Mouse (Mus musculus) MEL (cell line): Measurements from ENCODE around the gene Emx2.

ENCODE experiments used
- BHLHE40 ChIP-seq: IDR thresholded peaks from 2 replicates; pipeline ENCODE4 v1.6.1; 2012; ENCODE audit warnings: low read depth, mild to moderate bottlenecking, inconsistent platforms, low read length, improper control_type of control experiment, borderline replicate concordance
- CTCF ChIP-seq, 3 experiments: IDR thresholded peaks in 2 of 3; conservative IDR thresholded peaks in 1 of 3; 2 replicates each; pipeline ENCODE4 v1.5.1; 2011 to 2012; ENCODE audit warnings: low read length in 3 of 3, low read depth in 2 of 3, mild to moderate bottlenecking in 2 of 3, improper control_type of control experiment in 1 of 3, inconsistent platforms in 1 of 3, mixed read lengths in 1 of 3, moderate library complexity in 1 of 3; ENCODE audit not compliant: control insufficient read depth in 1 of 3, insufficient read depth in 1 of 3, poor library complexity in 1 of 3, severe bottlenecking in 1 of 3
- ETS1 ChIP-seq: IDR thresholded peaks from 2 replicates; pipeline ENCODE4 v1.6.1; 2012; ENCODE audit warnings: low read depth, mild to moderate bottlenecking, inconsistent platforms, low read length, improper control_type of control experiment, moderate library complexity
- GATA1 ChIP-seq: IDR thresholded peaks from 2 replicates; pipeline ENCODE4 v1.6.1; 2011; ENCODE audit warnings: low read depth, low read length, improper control_type of control experiment
- MAFK ChIP-seq: IDR thresholded peaks from 2 replicates; pipeline ENCODE4 v1.6.1; 2011; ENCODE audit warnings: low read depth, mild to moderate bottlenecking, low read length, improper control_type of control experiment, borderline replicate concordance
- MYC ChIP-seq: IDR thresholded peaks from 2 replicates; pipeline ENCODE4 v1.6.1; 2011; ENCODE audit warnings: low read depth, mild to moderate bottlenecking, low read length, improper control_type of control experiment, moderate library complexity
- POLR2A ChIP-seq, 2 experiments: IDR thresholded peaks; 2 replicates each; pipeline ENCODE4 v1.6.1; 2011 to 2012; ENCODE audit warnings: low read length in 2 of 2, mild to moderate bottlenecking in 2 of 2, control low read depth in 1 of 2, improper control_type of control experiment in 1 of 2, low read depth in 1 of 2, moderate library complexity in 1 of 2; ENCODE audit not compliant: control insufficient read depth in 1 of 2, insufficient read depth in 1 of 2, poor library complexity in 1 of 2
- POLR2AphosphoS5 ChIP-seq: IDR thresholded peaks from 2 replicates; pipeline ENCODE4 v1.6.1; 2012; ENCODE audit warnings: low read depth, borderline replicate concordance, mild to moderate bottlenecking, inconsistent platforms, low read length, moderate library complexity, mixed read lengths
- SMC3 ChIP-seq: IDR thresholded peaks from 2 replicates; pipeline ENCODE4 v1.6.1; 2011; ENCODE audit warnings: low read depth, low read length, improper control_type of control experiment
- TAL1 ChIP-seq: IDR thresholded peaks from 2 replicates; pipeline ENCODE4 v1.6.1; 2012; ENCODE audit warnings: mild to moderate bottlenecking, inconsistent platforms, low read length, moderate library complexity, mixed read lengths
- UBTF ChIP-seq: IDR thresholded peaks from 2 replicates; pipeline ENCODE4 v1.6.1; 2012; ENCODE audit warnings: low read depth, mild to moderate bottlenecking, inconsistent platforms, low read length, improper control_type of control experiment, moderate library complexity, borderline replicate concordance; ENCODE audit not compliant: insufficient read depth
- USF1 ChIP-seq: IDR thresholded peaks from 2 replicates; pipeline ENCODE4 v1.6.1; 2014; ENCODE audit warnings: low read depth, mild to moderate bottlenecking, inconsistent platforms, low read length, improper control_type of control experiment, moderate library complexity
- USF2 ChIP-seq, 2 experiments: IDR thresholded peaks; 2 replicates each; pipeline ENCODE4 v1.6.1; 2011 to 2012; ENCODE audit warnings: improper control_type of control experiment in 2 of 2, low read length in 2 of 2, borderline replicate concordance in 1 of 2, inconsistent platforms in 1 of 2, low read depth in 1 of 2, mild to moderate bottlenecking in 1 of 2; ENCODE audit not compliant: insufficient read depth in 1 of 2
- ZKSCAN1 ChIP-seq: IDR thresholded peaks from 2 replicates; pipeline ENCODE4 v1.6.1; 2012; ENCODE audit warnings: low read depth, mild to moderate bottlenecking, inconsistent platforms, low read length, improper control_type of control experiment, moderate library complexity

DNA sequence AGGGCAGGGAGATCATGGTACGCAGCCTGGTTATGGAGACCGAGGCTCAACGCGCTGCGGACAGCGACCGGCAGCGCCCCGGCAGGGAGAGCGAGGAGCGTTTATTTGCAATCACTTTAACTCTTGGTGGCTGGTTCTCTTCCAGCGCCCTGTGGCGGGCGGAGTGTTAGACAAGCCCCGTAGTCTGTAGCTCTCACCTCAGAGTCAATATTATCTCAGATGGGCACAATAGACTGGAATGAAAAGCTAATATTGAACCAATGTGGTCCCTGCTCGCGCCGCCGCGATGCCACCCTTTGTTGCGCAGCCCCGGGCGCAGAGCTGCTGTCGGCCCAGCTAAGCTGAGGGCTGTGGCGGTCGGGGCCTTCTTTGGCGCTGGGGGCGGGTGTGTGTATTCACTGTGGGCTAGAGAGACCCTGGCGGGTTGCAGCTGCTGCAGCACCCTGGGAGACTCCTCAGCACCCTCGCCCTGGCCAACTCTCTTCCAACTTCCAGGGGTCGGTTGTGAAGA, 6.7 kb upstream of the Emx2 start:
- no peak for TF ChIP-seq TAL1
- no peak for TF ChIP-seq USF1
- TF ChIP-seq POLR2A (IDR thresholded peaks at IDR 0.05; ENCODE audit: control insufficient read depth in 1 of 2, insufficient read depth in 1 of 2, low read depth in 1 of 2, low read length in 2 of 2, poor library complexity in 1 of 2): no peak
- TF ChIP-seq ETS1: no peak
- no peak for TF ChIP-seq CTCF (IDR thresholded peaks at IDR 0.05 in 2 of 3, conservative IDR thresholded peaks at IDR 0.05 in 1 of 3; ENCODE audit: control insufficient read depth in 1 of 3, insufficient read depth in 1 of 3, low read depth in 2 of 3, low read length in 3 of 3, poor library complexity in 1 of 3, severe bottlenecking in 1 of 3)
- no peak for TF ChIP-seq MYC
- no peak for TF ChIP-seq SMC3
- TF ChIP-seq BHLHE40: no peak
- no peak for TF ChIP-seq UBTF
- TF ChIP-seq USF2 (IDR thresholded peaks at IDR 0.05; ENCODE audit: borderline replicate concordance in 1 of 2, insufficient read depth in 1 of 2, low read depth in 1 of 2, low read length in 2 of 2): no peak
- TF ChIP-seq MAFK: no peak
- TF ChIP-seq POLR2AphosphoS5: no peak
- no peak for TF ChIP-seq ZKSCAN1
- TF ChIP-seq GATA1: no peak
